Mouse (Mus musculus) midbrain, embryonic 11.5 days (tissue): ENCODE results near the gene Eef1akmt1. TPM values are rescaled to one million over a fixed set of nuclear protein-coding genes. Genes with fewer than 3 reads are reported as not detected.

Source experiments
- ATAC-seq: fragments of 200-750 bp; cut with Nextera tagmentation; 2 replicates; pipeline ENCODE4 v1.8.0; 2017; ENCODE audit warnings: moderate TSS enrichment, moderate library complexity; ENCODE audit not compliant: low FRiP score
- DNase-seq: peaks from one replicate; pipeline ENCODE4 v3.0.0; 2015; ENCODE audit warnings: low spot score; ENCODE audit errors: missing footprints
- H3K27ac ChIP-seq: fragments of 300-500 bp; sonication (generic); 2 replicates; pipeline ENCODE4 v1.5.1; 2014; ENCODE audit warnings: low read depth, low read length
- H3K27me3 ChIP-seq: fragments of 300-500 bp; sonication (generic); 2 replicates; pipeline ENCODE4 v1.6.1; 2014; ENCODE audit warnings: mild to moderate bottlenecking, low read length, moderate library complexity, mixed read lengths; ENCODE audit not compliant: control insufficient read depth, insufficient read depth
- H3K36me3 ChIP-seq: fragments of 300-500 bp; sonication (generic); 2 replicates; pipeline ENCODE4 v1.6.1; 2014; ENCODE audit warnings: mild to moderate bottlenecking, low read length, moderate library complexity, mixed read lengths; ENCODE audit not compliant: control insufficient read depth, insufficient read depth
- H3K4me1 ChIP-seq: fragments of 300-500 bp; sonication (generic); 2 replicates; pipeline ENCODE4 v1.6.1; 2014; ENCODE audit warnings: low read length; ENCODE audit not compliant: control insufficient read depth, insufficient read depth
- H3K4me2 ChIP-seq: fragments of 300-500 bp; sonication (generic); 2 replicates; pipeline ENCODE4 v1.6.1; 2014; ENCODE audit warnings: mild to moderate bottlenecking, moderate library complexity
- H3K4me3 ChIP-seq: fragments of 300-500 bp; sonication (generic); 2 replicates; pipeline ENCODE4 v1.5.1; 2014; ENCODE audit warnings: low read depth, low read length
- H3K9ac ChIP-seq: fragments of 300-500 bp; sonication (generic); 2 replicates; pipeline ENCODE4 v1.6.1; 2014; ENCODE audit warnings: low read length
- H3K9me3 ChIP-seq: fragments of 300-500 bp; sonication (generic); 2 replicates; pipeline ENCODE4 v1.6.1; 2016; ENCODE audit warnings: low read length; ENCODE audit not compliant: control insufficient read depth
- WGBS: fragments of 180-500 bp; shearing (Covaris S2); extraction: QIAGEN DNeasy Blood & Tissue Kit; methylation state at CpG from one replicate; pipeline ENCODE4 v1.1.7; 2014; 5-methylcytosine and 5-hydroxymethylcytosine counted together
- polyA plus RNA-seq: library from polyadenylated mRNA; unstranded; fragments of >200 nt; fragmentation: Nextera tagmentation; extraction: Ambion mirVana; gene quantifications from 2 replicates; pipeline ENCODE4 v1.2.1, GENCODE M21; 2014

Gene Eef1akmt1
- polyA plus RNA-seq, 1 experiment from 2014 or later, result 87.2 TPM

DNA sequence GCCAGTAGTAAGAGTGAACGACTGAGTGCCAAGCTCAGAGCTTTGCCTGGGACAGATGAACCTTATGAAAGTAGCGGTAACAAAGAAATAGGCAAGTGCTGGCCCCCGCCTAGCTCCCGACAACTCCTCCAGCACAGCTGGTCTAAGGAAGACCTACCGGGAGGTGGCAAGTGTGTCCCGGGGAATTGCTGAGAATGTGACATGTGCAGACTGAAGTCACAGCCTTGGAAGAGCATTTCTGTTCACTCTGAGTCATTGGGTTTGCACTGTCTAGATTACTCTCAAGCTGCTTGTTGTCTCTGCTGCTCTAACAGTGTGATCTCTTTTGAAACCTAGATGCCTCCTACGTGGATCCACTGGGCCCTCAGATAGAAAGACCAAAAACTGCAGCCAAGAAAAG lies 54.4 kb downstream of the Eef1akmt1 start:
- ATAC-seq, result no peak
- H3K27ac ChIP-seq, result no peak overlapping the region

DNA sequence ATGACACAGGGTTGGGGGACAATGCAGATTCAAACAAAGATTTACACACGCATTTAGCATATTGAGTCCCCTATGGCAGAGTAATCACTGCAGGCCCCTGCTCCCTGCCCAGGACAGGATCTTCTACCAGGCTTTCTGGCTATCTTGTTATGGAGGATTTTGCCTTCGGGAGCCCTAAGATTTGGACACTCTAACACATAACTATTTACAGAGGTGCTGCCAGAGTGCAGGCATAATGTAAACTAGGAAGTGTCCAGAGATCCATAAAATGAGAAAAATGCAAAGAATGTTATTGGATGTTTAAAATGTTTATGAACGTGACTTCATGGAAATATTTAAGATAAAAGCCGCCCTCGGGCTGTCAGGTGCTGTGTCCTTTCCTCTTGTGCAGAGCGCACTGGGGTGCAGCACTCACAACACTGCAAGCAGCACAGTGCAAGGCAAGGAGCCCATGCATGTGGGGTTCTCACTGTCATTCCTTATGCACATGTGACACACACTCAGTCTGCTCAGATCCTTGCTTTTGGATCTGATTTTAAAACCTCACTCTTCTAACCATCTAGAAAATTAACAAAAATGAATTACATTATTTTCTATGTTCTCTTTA lies 56.2 kb downstream of the Eef1akmt1 start:
- ATAC-seq (no peak), DNase-seq (no peak)
- Histone ChIP-seq H3K4me2 (no peak overlapping the region), H3K36me3 (peaks cover 2% of the 10 kb centered on the region; the same call in 1 of the 2 replicates), H3K4me3 (no peak overlapping the region), H3K9me3 (no peaks in the 10 kb centered on the region), H3K4me1 (no peaks in the 10 kb centered on the region), H3K9ac (no peak overlapping the region), H3K27ac (no peak overlapping the region), H3K27me3 (no peaks in the 10 kb centered on the region)
- WGBS, result 84% methylated on average over 6 of the region's 6 CpGs

More for the DNA sequence above, 54.4 kb downstream of the Eef1akmt1 start:
- H3K27me3 ChIP-seq, result no peaks in the 10 kb centered on the region
- H3K36me3 ChIP-seq, result no peaks in the 10 kb centered on the region
- 94% methylated on average over 7 of the region's 7 CpGs for WGBS
- H3K4me2 ChIP-seq, result no peak overlapping the region
- no peaks in the 10 kb centered on the region for H3K4me1 ChIP-seq
- no peak overlapping the region for H3K9ac ChIP-seq
- DNase-seq, result no peak
- H3K4me3 ChIP-seq, result no peak overlapping the region
- no peaks in the 10 kb centered on the region for H3K9me3 ChIP-seq

DNA sequence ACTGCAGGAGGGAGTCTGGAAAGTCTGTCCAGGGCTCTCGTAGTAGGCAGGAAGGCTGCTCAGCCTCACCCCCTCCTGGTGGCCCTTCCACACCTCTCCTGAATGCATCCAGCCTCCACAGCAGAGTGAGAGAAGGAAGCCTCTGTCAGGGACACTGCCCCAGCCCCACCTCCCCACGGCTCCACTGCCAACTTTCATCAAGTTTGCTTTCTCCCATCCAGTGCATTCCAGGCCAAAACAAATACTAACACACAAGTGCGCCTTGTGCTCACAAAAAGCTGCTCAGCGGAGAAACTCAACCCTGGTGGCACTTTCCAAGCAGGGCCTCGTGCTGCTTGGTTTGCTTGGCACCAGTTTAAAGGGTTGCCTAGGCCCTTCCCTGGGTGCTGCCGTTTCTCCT lies 61.9 kb downstream of the Eef1akmt1 start:
- ATAC-seq (no peak), DNase-seq (no peak)
- no peak overlapping the region for H3K4me2 ChIP-seq
- H3K9me3 ChIP-seq, result no peaks in the 10 kb centered on the region
- no peaks in the 10 kb centered on the region for H3K4me1 ChIP-seq
- no peaks in the 10 kb centered on the region for H3K27me3 ChIP-seq
- no peak overlapping the region for H3K27ac ChIP-seq
- no peak overlapping the region for H3K9ac ChIP-seq
- H3K36me3 ChIP-seq, result peaks cover 2% of the 10 kb centered on the region; the same call in 1 of the 2 replicates
- WGBS, result 71% methylated on average over 6 of the region's 6 CpGs
- no peak overlapping the region for H3K4me3 ChIP-seq

DNA sequence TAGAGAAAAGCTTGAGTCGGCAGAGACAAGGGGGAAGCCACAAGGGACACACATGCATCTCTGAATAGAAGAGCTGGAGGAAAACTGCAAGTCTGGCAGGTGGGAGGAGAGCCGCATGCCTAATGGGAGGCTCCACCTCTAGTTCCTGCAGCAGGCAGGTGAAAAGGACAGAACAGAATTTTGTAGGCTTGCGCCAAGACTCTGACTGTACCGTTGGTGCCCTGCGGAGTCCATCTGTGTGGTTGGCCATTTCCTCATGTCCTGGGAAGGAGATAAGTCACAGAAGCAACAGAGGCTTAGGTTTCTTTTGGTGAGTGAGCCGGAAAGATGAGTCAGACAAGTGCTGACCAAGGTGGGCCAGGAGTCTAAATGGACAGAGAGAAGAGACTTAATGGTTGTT lies 67.7 kb downstream of the Eef1akmt1 start:
- DNase-seq (no peak), ATAC-seq (no peak)
- no peaks in the 10 kb centered on the region for H3K9me3 ChIP-seq
- H3K9ac ChIP-seq, result no peak overlapping the region
- H3K27ac ChIP-seq, result no peak overlapping the region
- no peaks in the 10 kb centered on the region for H3K27me3 ChIP-seq
- H3K4me1 ChIP-seq, result no peaks in the 10 kb centered on the region
- WGBS, result 92% methylated on average over 6 of the region's 6 CpGs
- H3K4me3 ChIP-seq, result no peak overlapping the region
- H3K4me2 ChIP-seq, result no peak overlapping the region
- H3K36me3 ChIP-seq, result no peaks in the 10 kb centered on the region

Other genes with a start within 250 kb of the Eef1akmt1 start
- gene Cryl1, start 173.1 kb downstream of the Eef1akmt1 start, polyA plus RNA-seq, result 8.2 and 9.2 TPM in 2 replicates
- 17.2 and 18.1 TPM in 2 replicates for gene Ift88, start 147.6 kb downstream of the Eef1akmt1 start, polyA plus RNA-seq
- 1.5 and 1.7 TPM in 2 replicates for gene Il17d, start 46.8 kb downstream of the Eef1akmt1 start, polyA plus RNA-seq
- gene Xpo4, start 93.8 kb upstream of the Eef1akmt1 start, polyA plus RNA-seq, result 32.6 and 33.9 TPM in 2 replicates
- gene Gm49361, start 174.5 kb upstream of the Eef1akmt1 start, polyA plus RNA-seq, result not detected in 2 replicates
- gene Lats2, start 186.8 kb upstream of the Eef1akmt1 start, polyA plus RNA-seq, result 10.7 and 11.2 TPM in 2 replicates
- 23.6 and 27.9 TPM in 2 replicates for gene Sap18, start 226.6 kb upstream of the Eef1akmt1 start, polyA plus RNA-seq